11 mouse cellular contexts compared by ENCODE assay signal in genomic region chr5:122234319-122235195, GRCm38 (mm10). TPM values are rescaled to one million over a fixed set of nuclear protein-coding genes. Genes with fewer than 3 reads are reported as not detected.
A peak's percentile ranks its signal among the peaks of the same experiment; 100 is the strongest.
DNase-seq lines count a peak whose midpoint lies in the region; ATAC-seq lines count a peak whose summit lies in the region.
"Had no signal": no experiment of that assay in that cellular context is flagged by ENCODE, and none has a peak within 500 bp of the region (broad histone marks: within the 10 kb centered on the region; RNA-seq: fewer than 3 reads in every experiment).

No protein-coding gene starts in this region.

- no peaks in the 10 kb centered on the region for H3K36me3 ChIP-seq in intestine, embryonic 16.5 days (ENCODE audit: control insufficient read depth, insufficient read depth, low read length)
- no peaks in the 10 kb centered on the region for H3K36me3 ChIP-seq in intestine, embryonic 15.5 days
- peaks cover 14% of the 10 kb centered on the region for H3K36me3 ChIP-seq in limb, embryonic 12.5 days
- H3K36me3 ChIP-seq: liver, embryonic 15.5 days had no signal

- no peaks in the 10 kb centered on the region for H3K27me3 ChIP-seq in intestine, embryonic 16.5 days (replicated peaks; ENCODE audit: control insufficient read depth, insufficient read depth, low read length)
- H3K27me3 ChIP-seq in intestine, embryonic 15.5 days (replicated peaks): no peaks in the 10 kb centered on the region
- H3K27me3 ChIP-seq in limb, embryonic 12.5 days: no peaks in the 10 kb centered on the region

- no peak overlapping the region for H3K9ac ChIP-seq in intestine, embryonic 16.5 days (ENCODE audit: low read depth, low read length)
- no peak overlapping the region for H3K9ac ChIP-seq in intestine, embryonic 15.5 days
- H3K9ac ChIP-seq in limb, embryonic 12.5 days (replicated peaks): no peak overlapping the region
- H3K9ac ChIP-seq: liver, embryonic 15.5 days had no signal

- WGBS in intestine, embryonic 16.5 days: 70% methylated on average over 9 of the region's 9 CpGs
- WGBS in intestine, embryonic 15.5 days: 74% methylated on average over 9 of the region's 9 CpGs
- WGBS in limb, embryonic 12.5 days: 80% methylated on average over 9 of the region's 9 CpGs

- no peak overlapping the region for H3K4me3 ChIP-seq in intestine, embryonic 16.5 days (ENCODE audit: low read length)
- H3K4me3 ChIP-seq in intestine, embryonic 15.5 days (replicated peaks): no peak overlapping the region
- no peak overlapping the region for H3K4me3 ChIP-seq in limb, embryonic 12.5 days (replicated peaks)
- H3K4me3 ChIP-seq: gastrocnemius, adult 2 months; liver, embryonic 15.5 days had no signal

- no peak for ATAC-seq in intestine, embryonic 16.5 days
- ATAC-seq in intestine, embryonic 15.5 days: no peak
- peak; percentile 66 for ATAC-seq in common myeloid progenitor, adult 5-6 weeks (replicated peaks; ENCODE audit: low read depth, poor library complexity, severe bottlenecking)
- ATAC-seq in limb, embryonic 12.5 days (ENCODE audit: insufficient number of reproducible peaks, insufficient read depth, low FRiP score, low TSS enrichment, low read depth): no peak

- H3K27ac ChIP-seq in intestine, embryonic 16.5 days (ENCODE audit: low read length): 0 out of 2 replicates have a peak overlapping the region, but pooled peaks have one; percentile 44
- H3K27ac ChIP-seq in intestine, embryonic 15.5 days: no peak overlapping the region
- peak overlapping the region; percentile 56; the same call in 1 of the 2 replicates for H3K27ac ChIP-seq in limb, embryonic 12.5 days
- H3K27ac ChIP-seq: gastrocnemius, adult 2 months; liver, embryonic 15.5 days had no signal

- no peaks in the 10 kb centered on the region for H3K9me3 ChIP-seq in intestine, embryonic 16.5 days (ENCODE audit: control insufficient read depth, low read length)
- H3K9me3 ChIP-seq in intestine, embryonic 15.5 days: no peaks in the 10 kb centered on the region
- no peaks in the 10 kb centered on the region for H3K9me3 ChIP-seq in limb, embryonic 12.5 days
- H3K9me3 ChIP-seq: liver, embryonic 15.5 days had no signal

- no peak overlapping the region for H3K4me2 ChIP-seq in intestine, embryonic 16.5 days (ENCODE audit: low read depth, low read length)
- H3K4me2 ChIP-seq in intestine, embryonic 15.5 days (replicated peaks): no peak overlapping the region
- no peak overlapping the region for H3K4me2 ChIP-seq in limb, embryonic 12.5 days
- H3K4me2 ChIP-seq: liver, embryonic 15.5 days had no signal

- DNase-seq in thymus, adult 18-20 months: peak; percentile 39 to 72
- no peak for DNase-seq in adipocyte (ENCODE audit: low spot score)
- DNase-seq in ovary, postnatal 10 days (ENCODE audit: low spot score): no peak
- no peak for DNase-seq in ovary, postnatal 14 days (ENCODE audit: low spot score)
- DNase-seq: cerebellum, adult 11-12 months had no signal

- peaks cover 4% of the 10 kb centered on the region; the same call in 1 of the 2 replicates for H3K4me1 ChIP-seq in intestine, embryonic 16.5 days (ENCODE audit: control insufficient read depth, insufficient read depth, low read length)
- 0 out of 2 replicates have a peak, but pooled peaks cover 10% of the 10 kb centered on the region for H3K4me1 ChIP-seq in intestine, embryonic 15.5 days (replicated peaks)
- peaks cover 22% of the 10 kb centered on the region for H3K4me1 ChIP-seq in limb, embryonic 12.5 days (replicated peaks)

RNA-seq across cellular contexts. Expression of gene Hvcn1, which starts 28.0 kb away (rescaled TPM):
- polyA plus RNA-seq in intestine, embryonic 16.5 days (2015; fragmentation: Nextera tagmentation; extraction: Ambion mirVana): 5.6 and 5.7 TPM in 2 replicates
- polyA plus RNA-seq in intestine, embryonic 15.5 days (2015; fragmentation: Nextera tagmentation; extraction: Ambion mirVana): 5.2 and 5.8 TPM in 2 replicates
- 9.2 and 9.3 TPM in 2 replicates for total RNA-seq in common myeloid progenitor, adult 5-6 weeks (2017)
- 7.8 and 9.5 TPM in 2 replicates for polyA plus RNA-seq in limb, embryonic 12.5 days (2016; fragmentation: Nextera tagmentation; extraction: Ambion mirVana)

RNA-seq across cellular contexts. Expression of gene Tctn1, which starts 29.7 kb away (rescaled TPM):
- 3.2 and 3.5 TPM in 2 replicates for polyA plus RNA-seq in intestine, embryonic 16.5 days (2015; fragmentation: Nextera tagmentation; extraction: Ambion mirVana)
- polyA plus RNA-seq in intestine, embryonic 15.5 days (2015; fragmentation: Nextera tagmentation; extraction: Ambion mirVana): 3.0 and 3.2 TPM in 2 replicates
- 2.4 and 8.8 TPM in 2 replicates for total RNA-seq in common myeloid progenitor, adult 5-6 weeks (2017)
- 4.5 and 4.8 TPM in 2 replicates for polyA plus RNA-seq in limb, embryonic 12.5 days (2016; fragmentation: Nextera tagmentation; extraction: Ambion mirVana)

RNA-seq across cellular contexts. Expression of gene Pptc7, which starts 49.6 kb away (rescaled TPM):
- polyA plus RNA-seq in intestine, embryonic 16.5 days (2015; fragmentation: Nextera tagmentation; extraction: Ambion mirVana): 6.8 and 9.9 TPM in 2 replicates
- 10.4 and 11.0 TPM in 2 replicates for polyA plus RNA-seq in intestine, embryonic 15.5 days (2015; fragmentation: Nextera tagmentation; extraction: Ambion mirVana)
- total RNA-seq in common myeloid progenitor, adult 5-6 weeks (2017): 13.9 and 15.1 TPM in 2 replicates
- polyA plus RNA-seq in limb, embryonic 12.5 days (2016; fragmentation: Nextera tagmentation; extraction: Ambion mirVana): 10.1 and 11.4 TPM in 2 replicates

Comparison
In these comparisons a context has a peak if more than half of its experiments do, and no peak if none do; other contexts are left out.
1. DNase-seq: peak in thymus, adult 18-20 months (2 of 2); none in adipocyte (single experiment), ovary, postnatal 10 days (single experiment) and ovary, postnatal 14 days (single experiment).